Mouse (Mus musculus): ENCODE measurements around the gene Plxna2.

DNA sequence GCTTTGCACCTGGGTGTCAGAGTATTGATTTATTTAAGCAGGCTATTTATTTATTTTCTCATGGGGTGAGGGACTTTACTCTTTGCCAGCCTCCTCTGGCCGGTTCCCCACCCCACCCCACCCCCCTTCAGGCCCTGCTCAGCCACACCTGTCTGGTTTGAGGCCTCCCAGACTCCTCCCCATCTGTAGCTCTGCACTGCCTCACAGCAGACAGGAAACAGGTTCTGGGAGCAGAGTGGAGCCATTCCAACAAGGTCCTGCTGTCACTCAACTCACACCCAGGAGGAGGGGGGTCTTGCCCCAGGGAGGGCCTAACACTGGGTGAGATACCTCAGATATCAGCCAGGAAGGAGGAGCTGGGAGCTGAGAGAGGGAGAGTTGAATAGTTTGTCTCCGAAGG, 7.5 kb upstream of the Plxna2 start:
- TF ChIP-seq CTCF (IDR thresholded peaks at IDR 0.05) (no peak), EP300 (IDR thresholded peaks at IDR 0.05) (no peak)
